Mouse (Mus musculus) thymus, adult 2 months (tissue): ENCODE results near the gene Nqo2. TPM values are rescaled to one million over a fixed set of nuclear protein-coding genes. Genes with fewer than 3 reads are reported as not detected.

Experiments used
- DNase-seq: peaks from one replicate; pipeline ENCODE4 v3.0.0; 2021
- H3K27ac ChIP-seq: fragments of 200-500 bp; 2 replicates; pipeline ENCODE4 v1.5.1; 2012; ENCODE audit warnings: low read length, control low read depth; ENCODE audit not compliant: control insufficient read depth, insufficient read depth
- H3K27me3 ChIP-seq: fragments of 200-500 bp; 2 replicates; pipeline ENCODE4 v1.6.1; 2012; ENCODE audit warnings: mild to moderate bottlenecking, low read length, moderate library complexity, mixed read lengths; ENCODE audit not compliant: control insufficient read depth, insufficient read depth
- H3K36me3 ChIP-seq: fragments of 200-500 bp; 2 replicates; pipeline ENCODE4 v1.6.1; 2012; ENCODE audit warnings: mild to moderate bottlenecking, low read length, moderate library complexity; ENCODE audit not compliant: control insufficient read depth, insufficient read depth
- H3K4me1 ChIP-seq: fragments of 200-500 bp; replicated peaks from 2 replicates; pipeline ENCODE4 v1.6.1; 2012; ENCODE audit warnings: low read length; ENCODE audit not compliant: control insufficient read depth, insufficient read depth
- H3K4me3 ChIP-seq: fragments of 200-500 bp; 2 replicates; pipeline ENCODE4 v1.5.1; 2012; ENCODE audit warnings: mild to moderate bottlenecking, low read length, control low read depth, moderate library complexity; ENCODE audit not compliant: control insufficient read depth, insufficient read depth
- CTCF ChIP-seq: fragments of 200-500 bp; IDR thresholded peaks from 2 replicates; pipeline ENCODE4 v1.5.1; 2012; ENCODE audit warnings: mild to moderate bottlenecking, control low read depth, low read length, moderate library complexity, borderline replicate concordance; ENCODE audit not compliant: control insufficient read depth, poor library complexity, insufficient read depth; ENCODE audit errors: extremely low read depth
- POLR2A ChIP-seq: fragments of 200-500 bp; IDR thresholded peaks from 2 replicates; pipeline ENCODE4 v1.6.1; 2012; ENCODE audit warnings: mild to moderate bottlenecking, low read length, control low read depth, moderate library complexity; ENCODE audit not compliant: control insufficient read depth, poor library complexity, insufficient read depth; ENCODE audit errors: extremely low read depth
- WGBS: fragments of 180-500 bp; shearing (Covaris S2); methylation state at CpG from one replicate; pipeline ENCODE4 v1.1.7; 2018; 5-methylcytosine and 5-hydroxymethylcytosine counted together
- polyA plus RNA-seq: library from polyadenylated mRNA; depleted of rRNA; stranded (reverse); fragments of >200 nt; gene quantifications from 2 replicates; pipeline ENCODE4 v1.2.3, GENCODE M21; 2012

Nqo2 gene
- polyA plus RNA-seq, 1 experiment, result 3.5 TPM

DNA sequence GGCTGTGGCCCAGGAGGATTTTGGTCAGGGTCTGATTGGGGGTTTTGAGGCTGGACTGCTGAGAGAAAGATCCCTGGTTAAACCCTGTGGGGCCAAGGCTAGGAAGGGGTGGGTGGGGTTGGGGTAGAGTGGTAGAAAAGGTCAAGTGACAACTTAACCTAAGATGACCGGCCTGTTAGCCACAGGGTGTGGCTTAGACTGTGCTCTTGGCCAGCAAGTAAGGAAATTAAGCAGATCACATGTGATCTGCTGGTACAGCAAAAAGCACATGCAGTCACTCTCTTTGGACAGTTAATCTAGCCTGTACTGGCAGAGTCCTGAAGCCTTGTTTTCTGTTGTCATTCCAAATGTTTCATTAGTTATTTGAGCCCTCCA is 12.4 kb upstream of the Nqo2 start:
- no peak for TF ChIP-seq CTCF
- no peak for TF ChIP-seq POLR2A
- no peaks in the 10 kb centered on the region for H3K4me1 ChIP-seq
- no peaks in the 10 kb centered on the region for H3K36me3 ChIP-seq
- DNase-seq, result no peak
- 90% methylated on average over 1 of the region's 1 CpGs for WGBS
- no peaks in the 10 kb centered on the region for H3K27me3 ChIP-seq
- H3K27ac ChIP-seq, result no peak overlapping the region
- H3K4me3 ChIP-seq, result no peak overlapping the region

DNA sequence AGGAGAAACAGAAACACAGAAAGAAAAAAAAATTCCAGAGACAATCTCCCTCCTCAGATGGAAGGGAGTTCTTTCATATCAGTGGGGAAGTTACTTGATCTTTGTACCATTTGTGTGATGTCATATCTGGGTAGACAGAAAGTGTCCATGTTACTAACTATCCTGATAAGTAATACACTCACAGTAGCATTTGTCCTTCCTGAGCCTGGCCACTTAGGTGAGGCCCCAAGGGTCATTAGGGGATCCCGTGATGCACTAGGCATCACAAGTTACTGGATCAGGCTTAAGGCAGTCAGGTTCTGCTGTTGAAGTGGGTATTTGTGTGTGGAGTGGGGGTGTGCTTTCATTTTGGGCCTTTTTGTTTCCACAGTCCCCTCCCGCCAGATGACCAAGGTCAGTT is 11.5 kb upstream of the Nqo2 start:
- DNase-seq, result no peak
- Histone ChIP-seq H3K27ac (no peak overlapping the region), H3K36me3 (no peaks in the 10 kb centered on the region), H3K27me3 (no peaks in the 10 kb centered on the region), H3K4me3 (no peak overlapping the region), H3K4me1 (no peaks in the 10 kb centered on the region)
- no peak for TF ChIP-seq POLR2A
- TF ChIP-seq CTCF, result no peak
- 90% methylated on average over 2 of the region's 2 CpGs for WGBS

DNA sequence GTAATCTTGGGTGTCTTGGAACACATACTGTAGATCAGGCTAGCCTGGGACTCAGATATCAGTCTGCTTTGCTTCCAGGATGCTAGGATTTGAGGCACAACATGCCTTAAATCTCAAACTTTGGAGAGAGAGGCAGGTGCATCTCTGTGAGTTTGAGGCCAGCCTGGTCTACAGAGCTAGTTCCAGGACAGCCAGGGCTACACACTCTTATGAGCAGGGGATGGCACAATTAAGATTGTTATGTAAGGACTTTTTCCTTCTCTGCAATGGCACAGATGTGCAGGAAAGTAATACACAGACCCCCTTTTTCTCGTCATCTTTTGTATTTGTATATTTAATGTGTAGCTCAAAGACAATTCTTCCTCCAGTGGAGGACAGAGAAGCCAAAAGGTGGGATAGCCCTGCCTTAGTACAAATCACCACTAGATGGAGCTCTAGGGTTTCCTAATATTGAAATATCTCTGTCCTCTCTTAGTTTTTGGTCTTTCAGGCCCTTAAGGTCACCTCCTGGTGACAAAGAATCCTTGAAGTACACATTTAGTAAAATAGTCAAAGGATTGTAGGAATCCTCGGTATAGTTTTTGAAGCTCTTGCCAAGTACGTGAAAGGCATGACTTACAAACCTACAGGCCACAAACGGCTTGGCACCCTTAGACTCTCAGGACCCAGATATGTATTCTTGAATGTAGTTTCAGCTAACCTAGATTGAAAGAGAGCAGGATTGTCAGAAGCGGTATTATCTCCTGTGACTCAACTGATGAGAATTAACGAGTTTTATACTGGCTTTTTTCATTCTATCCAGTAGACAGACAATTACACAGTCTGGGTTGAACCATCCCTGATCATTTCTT is 7.7 kb upstream of the Nqo2 start:
- WGBS, result 58% methylated on average over 6 of the region's 6 CpGs
- DNase-seq, result peak; percentile 17
- no peaks in the 10 kb centered on the region for H3K36me3 ChIP-seq
- no peak overlapping the region for H3K4me3 ChIP-seq
- H3K27ac ChIP-seq, result no peak overlapping the region
- TF ChIP-seq CTCF, result no peak
- no peak for TF ChIP-seq POLR2A
- no peaks in the 10 kb centered on the region for H3K4me1 ChIP-seq
- no peaks in the 10 kb centered on the region for H3K27me3 ChIP-seq

DNA sequence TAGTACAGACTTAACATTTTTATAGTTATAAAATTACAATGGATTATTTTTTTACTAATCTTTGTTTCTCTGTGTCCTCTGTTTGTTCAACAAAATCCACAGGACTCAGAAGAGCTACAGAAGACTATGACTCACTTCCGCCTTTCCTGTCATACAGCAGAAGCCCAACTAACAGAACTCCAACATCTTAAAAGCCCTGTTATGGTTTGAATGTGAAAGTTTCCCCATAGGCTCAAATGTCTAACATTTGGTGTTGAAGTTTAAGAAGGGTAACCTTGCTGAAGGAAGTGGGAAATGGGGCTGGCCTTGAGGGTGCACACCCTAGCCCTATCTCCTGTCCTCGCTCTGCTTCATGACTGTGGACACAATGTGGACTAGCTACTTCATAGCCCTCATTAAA is 4.7 kb upstream of the Nqo2 start:
- no peak overlapping the region for H3K27ac ChIP-seq
- TF ChIP-seq POLR2A (no peak), CTCF (no peak)
- H3K4me3 ChIP-seq, result no peak overlapping the region
- no peak for DNase-seq
- WGBS, result 94% methylated on average over 2 of the region's 2 CpGs
- no peaks in the 10 kb centered on the region for H3K4me1 ChIP-seq
- no peaks in the 10 kb centered on the region for H3K27me3 ChIP-seq
- no peaks in the 10 kb centered on the region for H3K36me3 ChIP-seq

DNA sequence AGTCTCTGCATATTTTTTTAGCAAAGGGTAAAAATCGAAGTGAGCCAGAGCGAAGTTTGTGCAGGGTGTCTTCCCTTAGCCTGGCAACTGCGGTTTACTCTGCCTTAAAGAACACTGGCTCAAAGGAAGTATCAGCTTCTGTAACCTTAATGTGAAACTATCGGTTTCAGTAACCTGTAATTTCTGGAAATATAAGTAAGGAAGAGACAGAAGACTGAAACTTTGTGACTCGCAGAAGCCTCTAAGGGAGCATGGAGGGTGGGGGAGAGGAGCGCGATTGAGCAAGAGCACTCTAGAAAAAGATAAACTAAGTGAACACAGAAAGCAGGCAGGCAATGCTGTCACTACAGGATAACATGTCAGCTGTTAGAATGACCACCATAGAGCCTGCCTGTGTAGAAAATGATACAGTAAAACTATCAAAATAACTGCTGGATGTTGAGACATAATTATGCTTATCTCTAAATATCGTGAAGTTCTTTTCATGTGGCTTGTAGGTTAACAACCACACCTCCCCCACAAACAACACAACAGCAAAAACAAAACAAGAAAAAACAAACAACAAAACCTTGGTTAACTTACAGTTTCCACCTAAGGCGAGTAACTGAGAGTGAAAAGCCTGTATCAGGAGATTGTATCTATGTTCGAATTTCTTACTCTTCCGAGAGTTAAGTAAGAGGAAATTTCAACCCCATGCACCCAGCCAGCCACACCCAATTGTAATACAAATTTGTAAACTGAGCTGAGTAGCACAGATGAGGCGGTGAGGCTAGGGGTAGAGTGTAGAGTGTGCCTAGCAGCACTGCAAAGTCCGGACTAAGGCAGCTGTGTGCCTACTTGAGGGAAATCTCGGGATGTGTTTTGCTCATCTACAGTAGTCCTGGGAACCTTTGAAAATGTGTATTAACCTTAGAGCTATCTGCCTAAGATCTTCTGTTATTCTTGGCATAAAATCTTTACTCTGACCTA is 853 bp downstream of the Nqo2 start:
- no peak for DNase-seq
- H3K4me1 ChIP-seq, result peaks cover 2% of the 10 kb centered on the region; the same call in 1 of the 2 replicates
- H3K27ac ChIP-seq, result peak overlapping the region; percentile 22; the same call in 1 of the 2 replicates
- peak overlapping the region; percentile 68 for H3K4me3 ChIP-seq
- 15% methylated on average over 14 of the region's 14 CpGs for WGBS
- TF ChIP-seq CTCF (no peak), POLR2A (no peak)
- no peaks in the 10 kb centered on the region for H3K27me3 ChIP-seq
- no peaks in the 10 kb centered on the region for H3K36me3 ChIP-seq

DNA sequence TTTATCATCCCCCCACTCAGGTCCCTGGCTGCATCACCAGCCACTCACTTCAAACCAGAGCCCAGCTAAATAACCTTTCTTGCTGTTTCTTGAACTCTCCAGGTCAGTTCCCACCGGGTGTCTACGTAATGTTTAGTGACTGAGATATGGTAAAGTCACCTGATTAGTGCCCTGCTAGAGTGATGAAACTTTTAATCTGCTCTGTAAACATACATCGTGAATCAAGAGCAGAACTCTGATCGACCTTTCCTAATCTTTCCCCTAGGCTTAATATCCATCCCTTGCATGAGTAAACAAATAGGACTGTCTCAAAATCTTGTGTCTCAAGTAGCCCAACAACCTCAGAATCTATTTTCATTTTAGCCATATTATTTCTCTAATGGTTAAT is 1.5 kb downstream of the Nqo2 start:
- H3K27ac ChIP-seq, result no peak overlapping the region
- no peaks in the 10 kb centered on the region for H3K36me3 ChIP-seq
- no peak for DNase-seq
- 89% methylated on average over 4 of the region's 4 CpGs for WGBS
- H3K27me3 ChIP-seq, result no peaks in the 10 kb centered on the region
- no peak overlapping the region for H3K4me3 ChIP-seq
- no peak for TF ChIP-seq POLR2A
- TF ChIP-seq CTCF, result no peak
- H3K4me1 ChIP-seq, result peaks cover 2% of the 10 kb centered on the region; the same call in 1 of the 2 replicates
